Mouse (Mus musculus): Measurements from ENCODE around the gene Fntb.
"Not testable (repeated sequence)": the region's sequence is repeated elsewhere in the genome, so short reads cannot be mapped to it uniquely, and the experiment has no call there.

Gene Fntb

DNA sequence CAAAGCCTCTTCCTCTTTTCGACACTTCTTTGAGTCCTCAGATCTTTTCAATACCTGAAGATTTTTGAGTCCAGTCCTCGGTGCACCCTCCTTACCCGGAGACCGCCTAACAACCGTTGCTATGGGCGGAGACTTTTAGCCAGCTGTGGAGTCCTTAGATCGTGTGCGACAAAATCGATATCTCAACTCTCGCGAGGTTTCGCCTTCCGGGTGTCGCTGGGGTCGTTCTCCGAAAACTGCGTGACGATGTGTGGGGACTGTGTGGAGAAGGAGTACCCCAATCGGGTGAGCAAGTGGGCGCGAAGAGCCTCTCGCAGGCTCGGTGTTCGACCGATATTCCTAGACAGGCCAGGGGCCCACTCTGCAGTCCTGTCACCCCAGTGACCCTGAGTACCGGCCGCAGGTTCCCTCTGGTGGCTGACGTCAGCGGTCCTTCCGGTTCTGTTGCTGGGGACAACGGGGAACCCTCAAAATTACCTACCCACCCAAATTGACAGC is at the start of gene Fntb, which contains the start of gene Churc1:
Gene Fntb, plus strand, starts transcription at position 236 of the 498 bp plus-strand sequence.
Gene Churc1, plus strand, starts transcription at position 185 of the 498 bp plus-strand sequence.
- peak; percentile 74 for DNase-seq (ENCODE audit: low read depth, low spot score)

DNA sequence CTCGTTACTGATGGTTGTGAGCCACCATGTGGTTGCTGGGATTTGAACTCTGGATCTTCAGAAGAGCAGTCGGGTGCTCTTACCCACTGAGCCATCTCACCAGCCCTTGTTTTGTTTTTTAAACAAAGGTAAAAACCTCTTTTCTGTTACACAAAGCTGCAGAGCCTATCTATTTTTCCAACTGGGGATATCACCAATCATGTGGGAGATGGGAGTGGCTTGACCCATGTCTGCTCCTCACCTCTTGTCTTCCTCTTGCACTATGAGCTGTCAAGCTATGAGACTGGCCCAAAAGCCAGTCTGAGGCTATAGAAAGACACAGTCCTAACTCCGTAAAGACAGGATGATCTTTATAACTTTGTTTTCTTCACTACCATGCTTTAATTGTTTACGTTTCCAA is 47.0 kb upstream of the Fntb start:
- DNase-seq (ENCODE audit: low read depth, low spot score): no peak

DNA sequence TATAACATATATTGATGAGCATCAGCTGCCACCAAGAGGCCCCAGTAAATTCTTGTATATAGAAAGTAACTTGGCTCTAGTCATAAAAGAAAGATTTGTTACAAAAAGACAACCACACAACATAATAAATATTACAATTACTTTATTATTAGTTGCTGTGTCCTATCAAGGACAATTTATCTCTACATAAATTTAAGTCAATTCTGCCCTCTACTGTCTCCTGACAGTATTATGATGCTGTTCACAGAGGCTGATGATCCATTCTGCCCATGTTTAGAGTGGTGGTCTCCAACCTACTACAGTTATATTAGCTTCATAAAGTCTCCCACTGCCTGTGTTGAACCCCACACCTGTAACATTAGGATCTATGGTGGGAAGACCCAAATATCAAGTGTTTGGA is 44.8 kb upstream of the Fntb start:
- no peak for DNase-seq (ENCODE audit: low read depth, low spot score)

DNA sequence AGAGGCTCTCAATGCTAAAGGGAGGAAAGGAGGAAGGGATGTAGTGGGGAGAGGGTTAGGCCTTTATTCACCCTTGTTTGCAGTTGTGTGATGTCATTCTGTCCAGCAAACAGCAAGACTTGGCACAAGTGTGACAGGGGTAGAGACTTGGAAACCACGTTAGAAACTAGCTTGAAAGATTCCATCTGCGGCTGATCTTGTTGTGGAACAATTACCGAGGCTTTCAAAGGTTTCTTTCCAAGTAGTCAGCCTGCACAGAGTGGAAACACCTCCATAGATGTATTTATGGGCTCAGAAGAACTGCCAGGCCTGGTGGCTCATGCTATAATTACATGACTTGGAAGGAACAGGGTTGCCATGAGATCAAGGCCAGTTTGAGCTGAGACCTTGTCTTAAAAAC is 43.4 kb upstream of the Fntb start:
- no peak for DNase-seq (ENCODE audit: low read depth, low spot score)

DNA sequence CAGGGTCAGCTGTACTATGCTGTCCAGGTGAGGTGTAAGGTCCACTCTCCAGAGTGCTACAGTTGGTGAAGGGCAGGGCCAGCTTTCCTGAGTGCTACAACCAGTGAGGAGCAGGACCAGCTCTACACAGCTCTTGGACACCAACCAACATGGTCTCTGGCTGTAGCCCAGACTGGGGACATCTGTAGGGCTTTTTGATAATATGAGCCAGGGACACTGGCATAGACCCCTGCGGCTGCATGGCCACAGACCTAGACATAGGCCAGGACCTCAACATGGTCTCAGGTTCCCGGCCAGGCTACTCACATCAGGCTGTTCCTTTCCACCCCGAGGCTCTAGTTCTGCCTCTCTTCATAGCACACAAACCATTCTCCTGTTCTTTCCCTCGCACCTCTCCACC is 37.4 kb upstream of the Fntb start:
- no peak for DNase-seq (ENCODE audit: low read depth, low spot score)

DNA sequence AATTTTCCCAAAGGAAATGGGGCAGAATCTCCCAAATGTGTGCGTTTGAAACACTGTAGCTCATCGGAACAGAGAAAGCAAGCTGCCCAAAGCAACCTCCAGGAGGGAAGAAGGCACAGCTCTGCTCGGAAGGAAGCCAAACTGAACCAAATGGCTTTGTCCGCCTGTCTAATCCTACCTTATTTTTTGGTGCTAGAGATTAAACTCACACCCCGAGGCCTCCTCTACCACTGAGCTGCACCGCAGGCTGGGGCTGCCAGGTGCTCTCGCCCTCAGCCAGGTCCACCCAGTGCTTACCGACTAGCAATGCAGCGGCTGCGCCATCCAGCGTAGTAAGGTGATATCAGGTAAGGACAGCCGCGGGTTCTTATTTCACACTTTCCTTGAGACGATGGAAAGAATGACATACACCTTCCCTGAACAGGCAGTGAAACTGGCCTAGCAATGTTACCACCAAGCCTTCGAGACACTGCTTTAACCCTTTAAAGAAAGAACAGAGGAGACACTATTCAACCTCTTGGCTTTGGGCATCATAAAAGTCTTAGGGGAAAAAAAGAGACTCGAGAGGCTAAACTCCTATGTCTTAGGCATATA is 14.4 kb upstream of the Fntb start:
- DNase-seq (ENCODE audit: low read depth, low spot score): no peak

DNA sequence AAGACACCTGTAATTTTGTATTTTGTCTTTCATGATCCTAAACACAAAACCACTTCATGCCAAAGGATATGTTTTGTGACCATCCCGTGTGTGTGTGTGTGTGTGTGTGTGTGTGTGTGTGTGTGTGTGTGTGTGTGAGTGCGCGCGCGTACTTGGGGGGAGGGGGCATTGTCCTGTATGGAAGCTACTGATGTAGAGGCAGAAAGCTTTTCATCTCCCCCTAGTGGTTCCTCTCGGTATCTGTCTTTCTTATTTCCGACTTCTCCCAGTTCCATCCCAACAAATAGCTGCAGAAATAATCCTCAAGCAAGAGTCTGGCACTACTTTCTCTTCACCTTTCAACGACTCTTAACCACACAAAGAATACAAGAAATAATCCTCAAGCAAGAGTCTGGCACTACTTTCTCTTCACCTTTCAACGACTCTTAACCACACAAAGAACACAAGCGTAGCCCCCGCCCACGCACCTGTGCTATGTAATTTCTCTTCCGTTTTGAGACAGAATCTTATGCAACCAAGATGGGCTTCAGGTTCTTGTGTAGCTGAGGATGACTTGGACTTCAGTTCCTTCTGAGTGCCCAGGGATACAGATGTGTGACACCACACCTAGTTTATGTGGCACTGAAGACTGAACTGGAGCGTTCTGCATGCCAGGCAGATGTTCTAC is 12.6 kb upstream of the Fntb start:
- peak; percentile 42 for DNase-seq (ENCODE audit: low read depth, low spot score)

DNA sequence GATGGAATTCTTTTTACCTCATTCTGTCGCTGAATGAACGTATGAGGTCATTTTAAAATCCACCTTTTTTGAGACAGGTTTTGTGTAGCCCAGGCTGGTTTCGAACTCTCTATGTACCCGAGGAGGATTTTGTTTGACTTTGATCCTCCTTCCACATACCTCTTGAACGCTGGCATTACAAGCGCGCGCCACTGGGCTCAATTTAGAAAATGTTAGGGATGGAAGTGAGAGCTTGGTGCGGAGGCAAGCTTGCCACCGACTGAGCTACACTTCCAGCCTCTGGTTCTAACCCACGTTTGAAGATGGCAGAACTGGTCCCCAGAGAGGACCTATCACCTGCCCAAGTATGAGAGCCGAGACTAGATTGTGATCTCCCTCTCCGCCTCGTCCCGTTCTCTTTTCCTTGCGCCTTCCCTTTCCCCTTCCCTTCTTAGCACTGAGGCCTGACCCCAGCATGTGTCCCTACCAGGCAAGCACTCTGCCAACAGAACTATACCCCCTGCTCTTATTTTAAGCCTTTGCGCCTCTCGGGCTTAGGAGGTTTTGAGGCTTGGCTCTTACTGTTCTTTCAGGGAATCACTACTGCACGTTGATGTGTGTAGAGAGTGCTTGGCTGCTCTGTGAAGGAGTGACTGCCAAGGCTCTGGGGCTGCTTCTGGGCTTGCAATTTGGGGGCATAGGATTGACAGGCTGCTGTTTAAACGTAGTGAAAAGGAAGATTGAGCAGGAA is 677 bp downstream of the Fntb start:
- DNase-seq (ENCODE audit: low read depth, low spot score): no peak

DNA sequence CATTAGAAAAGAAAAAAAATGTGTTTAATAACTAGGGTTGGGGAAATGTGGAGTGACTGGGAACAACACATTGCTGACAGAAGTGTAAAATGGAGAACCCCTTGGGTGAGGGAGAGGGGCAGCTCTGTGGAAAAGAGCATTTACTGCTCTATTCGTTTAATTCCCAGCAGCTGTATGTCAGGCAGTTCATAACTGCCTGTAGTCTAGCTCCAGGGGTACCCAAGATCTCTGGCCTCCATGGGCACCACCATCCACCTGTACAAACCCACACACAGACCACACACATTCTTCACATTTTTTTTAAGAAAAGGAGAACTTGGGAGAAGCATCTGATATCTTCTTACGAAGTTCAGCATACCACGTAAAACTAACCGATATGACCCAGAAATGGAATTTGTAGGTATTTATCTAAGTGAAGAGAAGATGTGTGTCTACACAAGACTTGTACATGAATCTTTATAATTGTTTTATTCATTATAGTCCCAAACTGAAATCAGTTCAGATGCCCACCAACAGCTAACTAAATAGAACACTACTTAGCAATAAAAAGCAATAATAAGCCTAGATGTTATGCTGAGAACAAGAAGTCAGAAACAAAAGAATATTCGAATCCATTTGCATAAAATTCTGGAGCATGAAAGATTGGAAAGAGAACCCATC is 5.6 kb downstream of the Fntb start:
- no peak for DNase-seq (ENCODE audit: low read depth, low spot score)

DNA sequence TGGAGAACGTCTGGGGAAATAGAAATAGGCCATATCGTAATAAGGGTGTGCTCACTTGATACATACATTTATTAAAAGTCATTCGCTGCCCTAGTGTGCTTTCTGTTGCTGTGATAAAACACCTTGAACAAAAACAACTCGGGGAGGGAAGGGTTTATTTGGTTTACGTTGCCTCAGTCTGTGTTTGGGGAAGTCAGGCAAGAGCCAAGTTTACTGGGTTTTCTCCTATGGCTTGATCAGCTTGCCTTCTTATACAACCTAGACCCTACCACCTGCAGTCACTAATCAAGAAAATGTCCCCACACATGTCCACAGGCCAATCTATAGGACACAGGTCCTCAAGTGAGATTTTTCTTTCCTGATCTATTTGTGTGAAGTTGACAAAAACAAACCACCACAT is 6.2 kb downstream of the Fntb start:
- DNase-seq (ENCODE audit: low read depth, low spot score): no peak

DNA sequence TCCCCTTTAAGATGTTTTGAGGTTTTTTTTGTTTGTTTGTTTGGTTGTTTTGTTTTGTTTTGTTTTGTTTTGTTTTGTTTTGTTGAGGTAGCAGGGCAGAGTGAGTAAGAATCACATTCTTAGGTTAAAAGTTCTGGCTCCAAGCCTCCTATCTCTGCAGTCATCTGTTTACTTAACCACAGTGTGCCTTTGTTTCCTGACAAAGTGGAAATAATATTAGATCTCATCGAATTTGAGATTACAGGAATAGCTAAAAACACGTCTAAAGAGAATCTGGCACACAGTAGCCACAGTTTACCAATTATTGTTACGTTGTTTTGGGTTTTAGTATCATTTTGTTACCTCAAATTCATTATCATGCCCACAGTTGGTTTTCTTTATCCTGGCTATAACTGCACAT is 9.3 kb downstream of the Fntb start:
- no peak for DNase-seq (ENCODE audit: low read depth, low spot score)

DNA sequence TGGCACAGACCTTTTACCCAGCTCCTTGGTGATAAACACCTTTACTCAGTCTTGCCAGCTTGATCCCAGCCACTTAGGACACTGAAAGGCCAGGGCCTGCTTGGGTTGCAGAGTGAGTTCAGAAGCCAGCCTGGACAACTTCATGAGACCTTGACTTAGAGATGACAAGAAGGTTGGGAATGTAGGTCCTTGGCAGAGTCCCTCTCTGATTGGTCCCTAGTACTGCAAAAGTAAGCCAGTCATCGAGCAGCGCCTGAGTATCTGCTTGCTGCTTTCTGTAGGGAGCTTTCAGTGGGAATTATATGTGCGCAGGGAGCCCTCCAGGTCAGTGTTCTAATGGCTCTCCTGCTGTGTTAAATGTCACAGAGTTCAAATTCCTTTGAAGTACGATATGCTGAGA is 9.7 kb downstream of the Fntb start:
- DNase-seq (ENCODE audit: low read depth, low spot score): no peak

DNA sequence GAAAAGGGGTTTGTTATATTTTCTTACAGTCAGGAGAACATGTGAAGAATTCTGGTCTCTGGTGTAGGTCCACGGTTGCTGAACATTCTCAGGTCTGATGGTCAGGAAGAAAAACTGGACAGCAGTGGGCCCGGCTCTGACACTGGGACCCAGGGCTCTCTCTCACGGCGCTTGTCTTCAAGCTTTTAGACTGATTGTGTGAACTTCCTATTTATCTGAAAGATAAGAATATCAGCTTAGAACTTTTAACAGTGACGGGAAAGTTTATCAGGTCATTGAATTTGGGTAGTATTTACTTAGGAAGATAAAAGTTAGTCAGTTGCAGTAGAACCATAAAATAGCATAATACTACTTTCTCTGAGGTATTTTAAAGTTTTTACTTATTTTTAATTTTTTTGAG is 11.5 kb downstream of the Fntb start:
- no peak for DNase-seq (ENCODE audit: low read depth, low spot score)

DNA sequence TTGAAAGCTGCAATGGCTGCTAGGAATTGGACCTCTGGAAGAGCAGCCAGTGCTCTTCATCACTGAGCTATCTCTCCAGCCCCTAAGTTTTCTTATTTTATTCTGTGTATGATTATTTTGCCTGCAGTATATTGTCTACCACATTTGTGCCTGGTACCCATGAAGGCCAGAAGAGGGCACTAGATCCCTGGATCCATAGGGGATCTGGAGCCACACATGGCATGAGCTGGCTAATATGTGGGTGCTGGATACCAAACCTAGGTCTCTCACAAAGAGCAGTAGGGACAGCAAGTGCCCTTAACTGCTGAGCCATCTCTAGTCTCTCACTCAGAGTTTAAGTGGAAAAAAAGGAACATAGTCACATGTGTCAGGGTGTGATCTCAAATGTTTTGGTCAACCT is 12.5 kb downstream of the Fntb start:
- no peak for DNase-seq (ENCODE audit: low read depth, low spot score)

DNA sequence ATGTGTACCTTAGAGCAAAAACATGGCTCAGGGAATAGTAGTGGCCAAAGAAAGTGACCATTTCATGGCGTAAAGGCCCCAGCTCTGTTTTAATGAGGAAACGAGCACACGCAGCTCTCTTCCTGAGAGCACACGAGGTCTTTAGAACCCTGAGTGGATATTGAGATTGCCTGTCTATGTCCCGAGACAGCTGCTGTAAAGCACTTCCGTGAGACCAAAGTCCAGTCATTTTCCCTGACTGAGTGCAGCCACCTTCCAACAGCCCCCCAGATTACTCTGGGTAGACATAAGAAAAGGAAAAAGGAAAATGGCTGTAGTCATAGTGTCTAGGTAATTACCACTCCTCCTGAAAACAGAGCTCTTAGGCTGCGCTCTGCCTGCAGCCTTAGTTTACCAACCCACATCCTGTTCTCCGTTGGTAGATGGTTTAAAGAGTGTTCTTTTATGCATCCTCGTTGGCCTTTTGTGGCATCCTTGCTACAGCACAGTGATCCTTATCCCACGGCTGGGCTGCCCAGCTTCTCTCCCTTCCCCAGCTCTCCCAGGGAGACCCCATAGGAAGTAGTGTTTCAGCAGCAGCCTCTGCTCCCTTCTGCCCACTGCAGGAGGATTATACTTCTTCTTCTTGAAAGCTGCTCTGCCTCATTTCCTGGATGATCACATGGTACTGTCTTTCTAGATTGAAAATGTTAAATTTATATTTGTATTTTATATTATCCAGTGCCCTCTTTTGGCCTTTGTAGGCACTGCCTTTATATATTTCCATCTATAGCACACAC is 13.1 kb downstream of the Fntb start:
- DNase-seq (ENCODE audit: low read depth, low spot score): no peak

DNA sequence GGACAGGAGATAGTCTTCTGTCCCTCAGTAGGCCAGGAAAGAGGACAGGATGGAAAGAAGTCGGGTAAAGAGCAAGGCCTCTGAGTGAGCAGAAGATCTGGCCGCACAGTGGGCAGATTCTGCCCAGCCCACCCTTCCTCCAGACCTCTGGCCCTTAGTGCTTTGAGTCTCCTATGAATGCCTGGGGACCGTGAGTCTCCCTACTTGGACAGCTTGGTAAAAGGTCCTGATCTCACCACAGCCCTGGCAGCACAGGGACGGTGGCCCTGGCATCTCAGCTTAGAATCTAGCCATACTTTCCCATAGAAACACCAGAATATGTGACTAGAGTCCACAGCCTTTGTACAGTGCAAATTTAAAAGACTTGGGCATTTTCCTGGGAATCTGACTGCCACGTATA is 14.6 kb downstream of the Fntb start:
- no peak for DNase-seq (ENCODE audit: low read depth, low spot score)

DNA sequence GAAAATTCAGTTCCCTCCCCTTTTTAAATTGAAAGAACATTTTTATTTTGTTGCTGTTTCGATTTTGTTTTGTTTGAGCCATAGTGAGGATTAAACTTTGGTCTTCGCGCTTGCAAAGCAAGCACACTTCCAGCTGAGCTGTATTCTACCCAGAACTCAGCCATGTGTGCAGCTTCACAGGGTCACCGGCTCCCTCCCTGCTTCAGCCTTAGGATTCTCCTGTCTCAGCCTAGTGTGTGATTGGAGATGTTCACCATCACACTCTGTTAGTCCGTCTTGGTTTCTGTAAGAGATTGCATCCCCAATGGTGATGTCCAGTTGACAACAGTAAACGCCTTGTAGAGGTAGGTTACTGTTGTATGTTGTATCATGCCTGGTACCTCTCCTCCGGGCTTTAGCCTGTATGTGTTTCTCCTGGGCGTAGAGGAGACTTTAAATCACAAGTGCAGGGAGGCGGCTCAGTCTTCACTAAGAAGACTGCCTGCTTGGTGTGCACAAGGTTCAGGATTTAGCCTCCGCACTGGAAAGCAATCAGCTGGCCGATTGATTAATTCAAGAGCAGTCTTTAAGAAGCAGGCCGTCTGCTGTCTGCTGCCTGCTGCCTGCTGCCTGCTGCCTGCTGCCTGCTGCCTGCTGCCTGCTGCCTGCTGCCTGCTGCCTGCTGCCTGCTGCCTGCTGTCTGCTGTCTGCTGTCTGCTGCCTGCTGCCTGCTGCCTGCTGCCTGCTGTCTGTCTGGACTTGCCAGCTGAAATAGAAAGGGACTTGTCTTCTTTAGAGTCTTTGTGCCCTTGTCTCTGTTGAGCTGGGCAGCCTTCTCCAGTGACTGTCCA is 15.5 kb downstream of the Fntb start:
- no peak for DNase-seq (ENCODE audit: low read depth, low spot score)

DNA sequence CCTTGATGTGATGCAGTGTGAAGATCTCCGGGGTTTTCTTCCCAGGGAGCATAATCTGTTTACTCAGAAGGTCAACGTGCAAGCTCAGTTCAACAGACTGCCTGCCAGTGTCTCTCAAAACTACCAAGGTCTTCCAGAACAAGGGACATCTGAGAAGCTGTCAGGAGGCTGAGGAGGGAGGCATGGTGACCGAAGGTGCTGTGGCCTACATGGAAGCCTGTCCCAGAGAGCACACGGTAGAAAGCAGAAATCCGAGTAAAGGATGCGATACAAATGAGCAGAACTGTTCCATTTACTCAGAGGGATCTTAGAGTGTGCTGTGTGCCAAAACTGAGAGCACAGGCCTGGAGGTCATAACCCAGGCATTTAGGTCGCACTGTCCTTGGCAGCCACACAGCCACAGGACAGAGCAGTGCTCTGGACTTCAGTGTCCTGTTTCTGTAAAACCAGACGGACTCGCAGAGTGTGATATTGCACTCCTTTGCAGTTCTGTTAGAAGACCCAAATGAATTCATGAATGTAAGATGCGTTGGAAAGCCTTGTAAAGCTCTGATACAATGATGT is 18.7 kb downstream of the Fntb start:
- no peak for DNase-seq (ENCODE audit: low read depth, low spot score)

DNA sequence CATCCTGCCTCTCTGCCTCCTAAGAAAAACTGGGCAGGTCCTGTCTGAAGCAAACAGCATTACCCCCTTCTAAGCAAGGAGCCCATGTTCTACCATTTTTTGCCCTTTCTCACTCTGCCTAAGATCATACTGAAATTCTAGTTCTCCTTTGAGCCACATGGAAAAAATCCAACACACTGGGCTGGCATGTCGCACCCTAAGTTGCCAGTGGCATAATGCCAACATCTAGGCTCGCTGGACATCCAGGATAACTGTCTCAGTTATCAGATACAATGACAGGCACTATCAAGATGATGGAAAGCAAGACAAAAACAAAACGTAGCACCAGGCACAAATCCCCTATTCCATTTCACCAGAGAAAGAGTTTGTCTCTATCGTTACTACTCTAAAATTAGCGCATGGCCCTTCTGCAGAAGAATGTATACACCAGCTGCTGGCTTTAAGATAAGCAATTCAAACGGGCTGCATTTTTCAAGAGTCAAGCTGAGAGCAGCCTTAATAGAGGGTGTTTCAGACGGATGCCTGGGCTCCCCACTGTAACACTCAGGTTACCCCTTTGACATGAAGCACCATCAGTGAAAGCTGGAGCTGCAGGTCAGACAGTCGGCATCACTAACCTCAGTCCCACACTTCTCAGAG is 25.2 kb downstream of the Fntb start:
- no peak for DNase-seq (ENCODE audit: low read depth, low spot score)

DNA sequence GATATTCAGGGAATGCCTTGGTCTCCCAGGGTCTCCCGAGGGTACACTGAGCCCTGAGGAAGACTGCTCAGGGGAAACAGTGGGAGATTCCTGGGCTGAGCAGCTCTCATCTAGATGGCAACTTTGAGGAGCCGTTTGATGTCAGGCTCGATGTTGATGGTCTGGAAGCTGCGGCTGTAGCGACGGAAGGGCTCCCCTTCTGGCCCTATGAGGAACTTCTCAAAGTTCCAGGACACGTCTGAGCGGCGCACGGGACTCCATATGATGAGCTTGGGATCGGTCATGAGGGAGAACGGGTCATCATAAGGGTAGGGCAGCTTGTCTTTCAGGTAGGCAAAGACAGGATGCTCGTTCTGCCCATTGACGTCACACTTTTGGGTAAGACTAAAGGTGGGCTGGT is 27.2 kb downstream of the Fntb start:
- DNase-seq (ENCODE audit: low read depth, low spot score): not testable (repeated sequence)

All from retina, postnatal 7 days (tissue).